Mouse (Mus musculus) lung, adult 2 months (tissue): Measurements from ENCODE around the gene Rdm1. TPM values are rescaled to one million over a fixed set of nuclear protein-coding genes. Genes with fewer than 3 reads are reported as not detected.
"Not testable (repeated sequence)": the region's sequence is repeated elsewhere in the genome, so short reads cannot be mapped to it uniquely, and the experiment has no call there.

Experiments
- DNase-seq: peaks from one replicate; pipeline ENCODE4 v3.0.0; 2022
- H3K4me1 ChIP-seq: fragments of 200-500 bp; 2 replicates; pipeline ENCODE4 v1.6.1; 2011; ENCODE audit warnings: low read length; ENCODE audit not compliant: control insufficient read depth, insufficient read depth
- H3K4me3 ChIP-seq: fragments of 200-500 bp; replicated peaks from 2 replicates; pipeline ENCODE3; 2011; ENCODE audit warnings: low read depth, mild to moderate bottlenecking, control low read depth, low read length; ENCODE audit errors: extremely low read depth
- CTCF ChIP-seq: fragments of 200-500 bp; IDR thresholded peaks from 2 replicates; pipeline ENCODE4 v1.5.1; 2011; ENCODE audit warnings: mild to moderate bottlenecking, low read length, control low read depth; ENCODE audit not compliant: insufficient read depth
- POLR2A ChIP-seq: fragments of 200-500 bp; IDR thresholded peaks from 2 replicates; pipeline ENCODE4 v1.6.1; 2011; ENCODE audit warnings: low read depth, mild to moderate bottlenecking, control low read depth, low read length, borderline replicate concordance; ENCODE audit errors: extremely low read depth
- WGBS: fragments of 180-500 bp; shearing (Covaris S2); methylation state at CpG from one replicate; pipeline ENCODE4 v1.1.7; 2018; 5-methylcytosine and 5-hydroxymethylcytosine counted together
- polyA plus RNA-seq: library from polyadenylated mRNA; depleted of rRNA; stranded (reverse); fragments of >200 nt; gene quantifications from 2 replicates; pipeline ENCODE4 v1.2.3, GENCODE M21; 2012

The Rdm1 gene
- polyA plus RNA-seq, 1 experiment = 21.8 TPM

DNA sequence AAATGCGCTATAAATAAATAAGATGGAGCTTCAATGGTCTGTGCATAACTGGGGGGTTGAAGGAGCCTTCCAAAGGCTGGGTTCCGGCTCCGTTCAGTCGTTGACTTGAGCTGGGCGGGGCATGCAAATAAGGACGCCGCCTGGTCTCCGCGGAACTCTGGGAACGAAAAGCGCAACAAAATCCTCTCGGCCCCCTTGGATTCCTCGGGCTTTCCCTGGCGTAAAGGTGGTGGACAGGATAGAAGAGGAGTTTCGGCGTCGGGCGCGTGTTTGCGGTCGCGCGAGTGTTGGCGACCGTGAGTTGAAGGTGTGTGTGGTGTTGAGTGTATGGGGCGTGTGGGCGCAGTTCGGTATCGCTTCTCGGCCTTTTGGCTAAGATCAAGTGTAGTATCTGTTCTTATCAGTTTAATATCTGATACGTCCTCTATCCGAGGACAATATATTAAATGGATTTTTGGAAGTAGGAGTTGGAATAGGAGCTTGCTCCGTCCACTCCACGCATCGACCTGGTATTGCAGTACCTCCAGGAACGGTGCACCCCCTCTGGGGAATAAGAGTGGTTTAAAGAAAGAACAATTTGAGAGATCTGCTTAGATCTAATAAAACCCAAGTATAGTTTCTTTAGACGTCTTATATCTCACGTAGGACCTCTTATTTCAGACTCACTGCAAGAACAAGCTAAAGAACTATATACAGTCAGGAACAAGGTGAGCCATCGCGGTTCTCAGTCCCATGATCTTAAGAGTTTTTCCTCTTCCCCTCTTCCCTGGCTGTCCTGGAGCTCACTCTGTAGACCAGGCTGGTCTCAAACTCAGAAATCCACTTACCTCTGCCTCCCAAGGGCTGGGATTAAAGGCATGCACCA is 31.1 kb downstream of the Rdm1 start:
- H3K4me1 ChIP-seq = not testable (repeated sequence)
- DNase-seq = peak; percentile 86
- peak overlapping the region; percentile 42 for H3K4me3 ChIP-seq
- peak; percentile 87 for TF ChIP-seq POLR2A
- WGBS = under 1% methylated on average over 38 of the region's 40 CpGs

DNA sequence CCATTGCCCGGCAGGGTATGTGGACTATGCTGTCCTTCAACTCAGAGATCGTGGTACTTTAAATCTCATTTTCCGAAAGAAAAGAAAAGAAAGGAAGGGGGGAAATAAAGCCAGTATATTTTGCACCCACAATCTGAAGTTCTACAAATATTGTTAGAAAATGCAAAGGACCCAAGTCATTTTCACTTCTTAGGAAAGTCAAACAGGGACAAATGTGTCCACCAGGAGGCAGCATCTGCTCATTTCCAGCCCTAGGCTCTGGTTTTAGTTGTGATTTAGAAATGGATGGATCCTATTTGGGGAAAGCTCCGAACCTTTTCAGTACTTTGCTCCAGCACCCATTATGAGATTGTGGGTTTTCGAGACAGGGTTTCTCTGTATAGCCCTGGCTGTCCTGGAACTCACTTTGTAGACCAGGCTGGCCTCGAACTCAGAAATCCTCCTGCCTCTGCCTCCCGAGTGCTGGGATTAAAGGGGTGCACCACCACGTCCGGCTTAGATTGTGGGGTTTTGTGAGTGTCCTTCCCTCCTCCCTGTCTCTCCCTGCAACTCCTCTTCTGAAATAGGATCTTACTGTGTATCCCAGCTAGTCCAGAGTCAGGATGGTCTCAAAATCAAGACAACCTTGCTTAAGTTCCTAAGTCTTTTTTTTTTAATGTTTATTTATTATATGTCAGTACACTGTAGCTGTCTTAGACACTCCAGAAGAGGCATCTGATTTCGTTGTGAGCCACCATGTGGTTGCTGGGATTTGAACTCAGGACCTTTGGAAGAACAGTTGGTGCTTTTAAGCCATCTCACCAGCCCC is 32.0 kb downstream of the Rdm1 start:
- DNase-seq = peak; percentile 62
- Histone ChIP-seq H3K4me1 (no peaks in the 10 kb centered on the region; the same call in 1 of the 2 replicates), H3K4me3 (peak overlapping the region; percentile 25)
- WGBS = 25% methylated on average over 10 of the region's 10 CpGs
- TF ChIP-seq POLR2A (no peak), CTCF (peak; percentile 61)

DNA sequence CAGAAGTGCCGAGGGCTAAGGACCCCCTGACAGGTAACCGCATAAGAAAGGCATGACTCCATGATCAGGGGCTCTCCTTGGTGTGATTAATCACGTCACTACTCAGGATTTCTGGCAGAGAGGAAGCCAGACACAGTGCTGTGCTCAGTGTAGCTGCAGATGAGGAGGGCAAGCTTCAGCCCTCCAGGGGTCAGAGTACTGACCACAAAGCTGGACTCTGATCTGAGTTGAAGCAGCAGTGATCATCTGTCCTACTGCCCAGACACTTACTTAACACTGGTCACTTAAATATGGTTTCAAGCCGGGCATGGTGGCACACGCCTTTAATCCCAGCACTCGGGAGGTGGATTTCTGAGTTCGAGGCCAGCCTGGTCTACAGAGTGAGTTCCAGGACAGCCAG is 34.2 kb downstream of the Rdm1 start:
- H3K4me1 ChIP-seq = no peaks in the 10 kb centered on the region; the same call in 1 of the 2 replicates
- DNase-seq = no peak
- WGBS = 67% methylated on average over 7 of the region's 7 CpGs
- H3K4me3 ChIP-seq = no peak overlapping the region
- no peak for TF ChIP-seq POLR2A
- no peak for TF ChIP-seq CTCF

DNA sequence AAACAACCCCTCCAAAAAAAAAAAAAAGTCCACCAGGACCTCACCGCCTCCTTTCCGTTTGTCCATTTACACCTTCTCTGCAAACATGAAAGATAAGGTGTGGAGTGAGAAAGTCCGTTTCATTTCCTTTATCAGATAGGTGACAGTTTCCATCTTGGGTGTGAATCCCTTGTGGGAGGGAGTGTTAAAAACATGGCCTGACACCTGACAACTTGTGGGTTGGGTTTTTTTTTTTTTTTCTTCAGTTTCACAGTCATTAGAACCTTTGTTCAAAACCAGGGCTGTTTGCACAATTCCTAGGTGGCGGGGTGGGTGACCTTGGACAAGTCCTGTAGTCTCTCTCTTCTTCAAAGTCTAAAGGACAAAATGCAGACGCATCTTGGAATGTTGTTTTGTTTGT is 34.8 kb downstream of the Rdm1 start:
- 51% methylated on average over 5 of the region's 5 CpGs for WGBS
- TF ChIP-seq CTCF = no peak
- no peak for TF ChIP-seq POLR2A
- no peaks in the 10 kb centered on the region; the same call in 1 of the 2 replicates for H3K4me1 ChIP-seq

DNA sequence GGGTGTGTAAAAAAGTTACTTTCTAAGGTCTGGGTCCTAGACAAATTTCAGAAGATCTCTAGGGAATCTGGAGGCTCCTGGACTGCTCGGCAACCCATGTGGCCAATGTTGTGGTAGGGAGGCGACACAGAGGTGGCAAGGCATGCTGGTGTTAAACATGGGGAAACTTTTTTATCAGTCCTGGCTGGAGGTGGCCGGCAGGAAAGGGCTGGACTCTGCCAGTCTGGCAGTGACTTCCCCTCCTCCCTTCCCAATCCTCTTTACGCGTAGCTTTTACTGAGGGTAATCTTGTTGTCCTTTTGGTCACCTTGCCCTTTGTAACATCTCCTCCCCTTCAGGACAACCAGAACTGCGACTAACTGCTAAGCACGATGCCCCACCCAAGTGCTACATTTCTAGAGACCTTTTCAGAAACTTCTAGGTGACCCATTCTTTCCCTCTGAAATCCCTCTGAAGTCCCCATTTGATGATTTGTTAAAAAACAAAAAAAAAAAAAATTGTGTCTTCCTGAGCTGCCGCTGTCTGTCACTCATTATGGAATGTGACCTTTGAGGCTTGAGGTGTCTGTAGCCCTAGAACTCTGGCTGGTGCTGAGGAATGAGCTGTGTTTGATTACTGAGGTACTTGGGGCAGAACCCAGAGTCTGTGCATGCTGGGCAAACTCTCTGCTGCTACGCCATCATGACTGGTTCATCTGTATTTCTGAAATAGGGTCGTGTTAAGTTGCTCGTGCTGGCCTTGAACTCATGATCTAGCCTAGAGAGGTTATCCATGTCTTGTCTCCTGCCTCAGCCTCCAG is 36.4 kb downstream of the Rdm1 start:
- H3K4me1 ChIP-seq = no peaks in the 10 kb centered on the region; the same call in 1 of the 2 replicates
- no peak for DNase-seq
- WGBS = 37% methylated on average over 11 of the region's 11 CpGs
- no peak for TF ChIP-seq POLR2A
- TF ChIP-seq CTCF = no peak
- H3K4me3 ChIP-seq = no peak overlapping the region

More for the DNA sequence above, 34.8 kb downstream of the Rdm1 start:
- no peak overlapping the region for H3K4me3 ChIP-seq
- DNase-seq = no peak

DNA sequence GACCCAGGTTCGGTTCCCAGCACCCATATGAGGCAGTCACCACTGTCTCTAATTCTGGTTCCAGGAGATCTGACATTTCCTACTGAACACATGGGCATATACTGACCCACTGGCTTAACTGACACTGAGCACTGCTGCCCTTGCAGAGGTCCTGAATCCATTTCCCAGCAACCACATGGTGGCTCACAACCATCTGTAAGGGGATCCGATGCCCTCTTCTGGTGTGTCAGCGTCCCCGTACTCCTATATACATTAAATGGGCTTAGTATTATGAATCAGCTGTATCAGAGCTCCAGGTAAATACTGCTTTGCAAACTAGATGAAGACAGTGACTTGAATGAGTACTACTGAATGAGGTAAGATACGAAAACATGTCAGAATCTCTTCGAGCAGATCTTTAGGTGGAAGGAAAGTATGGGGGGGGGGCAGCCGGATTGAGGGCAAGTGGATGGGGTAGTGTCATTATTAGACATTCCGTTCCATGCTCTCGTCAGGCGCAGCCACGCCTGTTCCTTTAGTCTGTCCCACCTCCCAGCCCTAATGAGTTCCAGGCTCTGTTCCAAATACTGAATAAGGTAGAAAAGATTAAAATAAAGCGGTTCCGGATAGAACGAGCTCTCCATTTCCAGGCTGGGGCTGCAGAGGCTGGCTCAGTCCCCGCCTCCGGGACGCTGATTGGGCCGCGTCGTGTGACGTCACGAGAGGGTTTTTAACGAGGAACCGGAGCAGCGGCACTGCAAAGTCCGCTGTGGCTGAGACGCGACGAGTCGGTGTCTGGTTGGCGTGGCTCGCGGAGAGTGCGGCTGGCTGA is 38.0 kb downstream of the Rdm1 start, which contains the start of gene Arl4d:
Arl4d (plus strand) TSS at position 717 of the 811 bp plus-strand sequence.
- Histone ChIP-seq H3K4me1 (peaks cover 7% of the 10 kb centered on the region), H3K4me3 (peak within 1 kb of the TSS; percentile 85)
- TF ChIP-seq CTCF = no peak
- TF ChIP-seq POLR2A = peak; percentile 100
- WGBS = 6% methylated on average over 34 of the region's 34 CpGs
- DNase-seq = peak; percentile 98

DNA sequence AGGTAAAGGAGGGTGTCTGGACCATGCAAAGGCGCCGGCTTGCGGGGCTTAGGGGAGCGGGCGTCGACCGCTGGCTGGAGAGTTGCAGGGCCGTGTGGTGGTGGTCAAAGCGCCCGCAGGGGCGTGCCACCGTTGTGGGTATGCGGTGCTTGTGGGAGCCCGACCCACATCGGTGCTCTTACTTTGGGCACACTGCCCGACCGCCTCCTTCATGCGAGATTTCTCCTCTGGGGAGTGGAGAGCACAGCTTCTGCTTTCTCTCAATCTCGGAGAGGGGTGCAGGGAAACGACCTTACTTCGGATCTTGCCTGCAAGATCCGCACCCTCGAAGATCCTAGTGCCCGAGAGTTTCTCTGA is 38.6 kb downstream of the Rdm1 start:
- WGBS = under 1% methylated on average over 24 of the region's 24 CpGs
- Histone ChIP-seq H3K4me1 (peaks cover 9% of the 10 kb centered on the region), H3K4me3 (peak overlapping the region; percentile 76)
- TF ChIP-seq CTCF (no peak), POLR2A (no peak)
- DNase-seq = no peak

DNA sequence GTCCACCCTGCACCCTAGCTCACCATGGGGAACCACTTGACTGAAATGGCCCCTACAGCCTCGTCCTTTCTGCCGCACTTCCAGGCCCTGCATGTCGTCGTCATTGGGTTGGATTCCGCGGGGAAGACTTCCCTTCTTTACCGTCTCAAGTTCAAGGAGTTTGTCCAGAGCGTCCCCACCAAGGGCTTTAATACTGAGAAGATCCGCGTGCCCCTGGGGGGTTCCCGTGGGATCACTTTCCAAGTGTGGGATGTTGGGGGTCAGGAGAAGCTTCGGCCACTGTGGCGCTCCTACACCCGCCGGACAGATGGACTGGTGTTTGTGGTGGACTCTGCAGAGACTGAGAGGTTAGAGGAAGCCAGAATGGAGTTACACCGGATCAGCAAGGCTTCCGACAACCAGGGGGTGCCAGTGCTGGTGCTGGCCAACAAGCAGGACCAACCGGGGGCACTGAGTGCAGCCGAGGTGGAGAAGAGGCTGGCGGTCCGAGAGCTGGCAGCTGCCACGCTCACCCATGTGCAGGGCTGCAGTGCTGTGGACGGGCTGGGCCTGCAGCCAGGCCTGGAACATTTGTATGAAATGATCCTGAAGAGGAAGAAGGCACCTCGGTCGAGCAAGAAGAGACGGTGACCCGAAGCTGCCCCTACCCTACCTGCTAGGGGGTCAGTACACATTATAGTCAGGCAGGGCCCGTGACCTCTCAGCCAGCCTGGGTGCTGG is 39.8 kb downstream of the Rdm1 start:
- 38% methylated on average over 28 of the region's 28 CpGs for WGBS
- TF ChIP-seq CTCF (no peak), POLR2A (peak; percentile 9; the same call in 1 of the 2 replicates)
- Histone ChIP-seq H3K4me3 (peak overlapping the region; percentile 85), H3K4me1 (peaks cover 9% of the 10 kb centered on the region)
- peak; percentile 47 for DNase-seq
